Mouse (Mus musculus) heart, postnatal 0 days (tissue): Measurements from ENCODE around the gene Sox15.

Experiments used
- CTCF ChIP-seq: IDR thresholded peaks from 2 replicates; pipeline ENCODE4 v1.5.1; 2016; ENCODE audit warnings: antibody characterized with exemption, control low read depth, low read depth
- EP300 ChIP-seq: IDR thresholded peaks from 2 replicates; pipeline ENCODE4 v1.6.1; 2016; ENCODE audit warnings: antibody characterized with exemption, low read depth

GRCm38 (mm10) chr11:69684128-69684745 lies 29.1 kb downstream of the Sox15 start:
- TF ChIP-seq CTCF (no peak), EP300 (no peak)
